Mouse (Mus musculus) Patski (cell line): ENCODE measurements around the gene Hist2h2aa1. TPM values are rescaled to one million over a fixed set of nuclear protein-coding genes. Genes with fewer than 3 reads are reported as not detected.
"Not testable (repeated sequence)": the region's sequence is repeated elsewhere in the genome, so short reads cannot be mapped to it uniquely, and the experiment has no call there.

Experiments used
- ATAC-seq: fragments of 100-300 bp; one replicate; pipeline ENCODE4 v1.8.0; 2021
- CTCF ChIA-PET: fragments of 350-600 bp; sonication (Branson Sonifier 250); formaldehyde crosslinking; loops from one replicate; lab custom pipeline; 2022; ENCODE audit warnings: inconsistent platforms; lab: Charles Lee
- POLR2A ChIA-PET: fragments of 350-600 bp; sonication (Branson Sonifier 250); formaldehyde crosslinking; loops from one replicate; lab custom pipeline; 2022; ENCODE audit warnings: antibody characterized with exemption, inconsistent platforms; lab: Charles Lee
- DNase-seq: peaks from one replicate; pipeline ENCODE4 v3.0.0-alpha.2; 2011; ENCODE audit warnings: low read depth, low spot score
- H3K27me3 ChIP-seq: fragments of 371-371 bp; one replicate; pipeline ENCODE4 v1.5.1; 2021
- CTCF ChIP-seq: fragments of 100-300 bp; IDR thresholded peaks from one replicate; pipeline ENCODE4 v1.5.1; 2021
- in situ Hi-C: fragments of 300-500 bp; cut with MboI; formaldehyde crosslinking; loops from 3 replicates; pipeline ENCODE4 v1.11.1; 2018; ENCODE audit warnings: low pct_unique_long_range_greater_than_20kb, mixed read lengths
- polyA plus RNA-seq: library from polyadenylated mRNA; unstranded; gene quantifications from one replicate; pipeline ENCODE4 v1.2.3, GENCODE M21; 2021

Hist2h2aa1 gene
- polyA plus RNA-seq: 8.0 TPM

DNA sequence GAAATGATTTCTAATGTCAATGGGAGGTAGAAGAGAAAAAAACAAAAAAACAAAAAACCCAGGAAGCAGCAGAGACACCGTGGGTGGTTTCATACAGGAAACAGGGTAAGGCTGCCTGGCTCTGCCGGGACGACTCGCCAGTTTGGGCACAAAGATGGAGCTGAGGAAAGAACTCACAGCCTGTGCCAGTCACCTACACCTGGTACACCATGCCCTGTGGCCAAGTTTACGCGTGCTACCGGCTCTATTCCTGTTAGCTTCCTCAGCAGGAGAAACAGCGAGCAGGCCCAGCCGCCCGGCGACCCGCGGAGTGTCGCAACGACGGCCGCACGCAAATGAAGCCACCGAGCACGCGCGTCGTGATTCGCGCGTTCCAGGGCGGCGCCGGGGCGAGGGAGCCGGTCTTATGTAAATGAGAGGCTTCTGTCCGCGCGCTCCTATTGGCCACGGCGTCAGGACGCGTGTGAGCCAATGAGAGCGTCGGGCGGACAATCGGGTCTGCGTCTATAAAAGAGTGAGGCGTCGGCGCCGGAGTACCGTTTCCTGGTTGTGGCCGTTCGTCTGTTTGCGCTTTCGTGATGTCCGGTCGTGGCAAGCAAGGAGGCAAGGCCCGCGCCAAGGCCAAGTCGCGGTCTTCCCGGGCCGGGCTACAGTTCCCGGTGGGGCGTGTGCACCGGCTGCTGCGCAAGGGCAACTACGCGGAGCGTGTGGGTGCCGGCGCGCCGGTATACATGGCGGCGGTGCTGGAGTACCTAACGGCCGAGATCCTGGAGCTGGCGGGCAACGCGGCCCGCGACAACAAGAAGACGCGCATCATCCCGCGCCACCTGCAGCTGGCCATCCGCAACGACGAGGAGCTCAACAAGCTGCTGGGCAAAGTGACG lies at the start of gene Hist2h2aa1:
Hist2h2aa1 (plus strand) TSS at position 495 of the 884 bp plus-strand sequence.
- in situ Hi-C loops: not testable (repeated sequence)
- POLR2A ChIA-PET: interaction anchor here (0.9 to 5.3 kb wide), 6 partner anchors 16 to 49 kb away, joined by 3 to 56 read pairs (median 6); partner anchors contain the start of genes Bola1, Hist2h2ab, Hist2h2ac and Hist2h2bb

GRCm38 (mm10) chr3:96195616-96196313 lies 49.5 kb upstream of the Hist2h2aa1 start:
- H3K27me3 ChIP-seq: no peaks in the 10 kb centered on the region
- ChIA-PET CTCF (interaction anchor here (0.6 to 4.8 kb wide), 6 partner anchors 12 to 129 kb away, joined by 3 to 60 read pairs (median 4); partner anchors contain the start of genes Bola1, Hist2h2ab, Hist2h2ac and Hist2h2be), POLR2A (interaction anchor here (0.7 to 3.7 kb wide), 8 partner anchors 10 to 48 kb away, joined by 3 to 20 read pairs (median 8); partner anchors contain the start of genes Bola1, Hist2h2ab, Hist2h2ac and Hist2h2be)
- in situ Hi-C loops: no loop called here
- no peak for TF ChIP-seq CTCF
- ATAC-seq (no peak), DNase-seq (no peak)

More for the DNA sequence above, at the start of gene Hist2h2aa1:
- peak; percentile 66 for DNase-seq
- peak; percentile 68 for ATAC-seq
- CTCF ChIA-PET: interaction anchor here (1.2 to 2.4 kb wide), 2 partner anchors 14 to 179 kb away, joined by 3 to 11 read pairs; no protein-coding TSS in a partner anchor
- not testable (repeated sequence) for H3K27me3 ChIP-seq

- no peaks in the 10 kb centered on the region for H3K27me3 ChIP-seq
- ATAC-seq (no peak), DNase-seq (no peak)
- ChIA-PET POLR2A (interaction anchor here (0.6 to 3.7 kb wide), 12 partner anchors 9 to 83 kb away, joined by 3 to 20 read pairs (median 5); partner anchors contain the start of genes Bola1, Hist2h2ab, Hist2h2ac and Hist2h2be), CTCF (interaction anchor here (0.6 to 4.8 kb wide), 7 partner anchors 14 to 130 kb away, joined by 3 to 60 read pairs (median 3); partner anchors contain the start of genes Bola1, Hist2h2ab, Hist2h2ac and Hist2h2be)
- in situ Hi-C loops: no loop called here
- TF ChIP-seq CTCF: no peak
These were observed 48.7 kb upstream of the Hist2h2aa1 start for GRCm38 (mm10) chr3:96196437-96197128.

- H3K27me3 ChIP-seq: no peaks in the 10 kb centered on the region
- TF ChIP-seq CTCF: no peak
- CTCF ChIA-PET: interaction anchor here (0.8 to 4.8 kb wide), 5 partner anchors 13 to 36 kb away, joined by 3 to 60 read pairs (median 3); partner anchors contain the start of genes Bola1, Hist2h2ab, Hist2h2ac and Hist2h2be
- DNase-seq (peak; percentile 61), ATAC-seq (peak; percentile 90)
- POLR2A ChIA-PET: interaction anchor here (0.6 to 3.7 kb wide), 12 partner anchors 10 to 227 kb away, joined by 3 to 20 read pairs (median 5); partner anchors contain the start of genes Bola1, Hist2h2ab, Hist2h2ac and Hist2h2be
- in situ Hi-C loops: no loop called here
These were observed 48.1 kb upstream of the Hist2h2aa1 start for GRCm38 (mm10) chr3:96197129-96197749.

DNA sequence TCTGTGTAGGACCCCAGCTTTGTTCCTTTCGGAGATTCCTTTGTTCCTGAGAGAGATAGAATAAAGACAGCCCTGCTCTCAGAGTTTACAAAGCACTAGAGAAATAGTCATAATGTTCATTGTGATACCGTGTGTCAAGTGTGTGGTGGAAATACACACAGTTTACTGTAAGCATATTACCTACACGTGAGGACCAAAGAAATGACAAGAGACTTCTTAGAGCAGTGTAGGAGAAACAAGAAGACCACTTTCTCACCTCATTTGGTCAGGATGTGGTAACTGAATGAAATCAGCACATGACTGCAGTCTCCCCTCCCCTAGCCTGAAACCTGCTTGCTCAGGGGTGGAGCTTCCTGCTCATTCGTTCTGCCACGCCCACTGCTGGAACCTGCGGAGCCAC lies 47.1 kb upstream of the Hist2h2aa1 start:
- DNase-seq (no peak), ATAC-seq (no peak)
- TF ChIP-seq CTCF: no peak
- no peaks in the 10 kb centered on the region for H3K27me3 ChIP-seq
- POLR2A ChIA-PET: interaction anchor here (0.6 to 3.7 kb wide), 6 partner anchors 11 to 228 kb away, joined by 3 to 20 read pairs (median 11); partner anchors contain the start of genes Bola1, Hist2h2ab, Hist2h2ac and Hist2h2be
- CTCF ChIA-PET: interaction anchor here (0.8 to 4.8 kb wide), 6 partner anchors 12 to 37 kb away, joined by 3 to 60 read pairs (median 7); partner anchors contain the start of genes Bola1, Hist2h2ab, Hist2h2ac and Hist2h2be
- in situ Hi-C loops: no loop called here

DNA sequence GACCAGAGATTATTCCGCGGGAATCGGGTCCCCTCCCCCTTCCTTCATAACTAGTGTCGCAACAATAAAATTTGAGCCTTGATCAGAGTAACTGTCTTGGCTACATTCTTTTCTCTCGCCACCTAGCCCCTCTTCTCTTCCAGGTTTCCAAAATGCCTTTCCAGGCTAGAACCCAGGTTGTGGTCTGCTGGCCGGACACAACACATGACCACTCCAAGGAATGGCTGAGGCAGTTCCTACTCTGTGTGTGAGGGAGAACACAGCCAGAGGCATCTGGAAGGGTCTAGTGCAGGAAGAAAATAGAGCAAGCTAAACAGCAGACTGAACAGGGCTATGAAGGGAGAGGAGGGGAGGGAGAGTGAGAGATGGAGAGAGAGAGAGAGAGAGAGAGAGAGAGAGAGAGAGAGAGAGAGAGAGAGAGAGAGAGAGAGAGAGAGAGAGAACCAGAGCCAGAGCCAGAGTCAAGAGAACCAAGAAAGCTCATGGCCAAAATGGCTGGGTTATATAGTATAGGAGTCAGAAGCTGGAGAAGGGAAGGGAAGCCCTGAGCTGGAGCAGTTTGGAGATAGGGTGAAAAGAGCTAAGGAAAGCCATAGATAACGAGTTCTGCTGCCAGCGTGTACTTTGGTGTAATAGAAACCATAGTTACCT lies 46.6 kb upstream of the Hist2h2aa1 start:
- H3K27me3 ChIP-seq, in situ Hi-C loops, DNase-seq, ATAC-seq: not testable (repeated sequence)
- CTCF ChIA-PET: interaction anchor here (1.6 to 4.8 kb wide), 3 partner anchors 12 to 20 kb away, joined by 5 to 60 read pairs (median 9); partner anchors contain the start of genes Bola1 and Hist2h2ab
- POLR2A ChIA-PET: interaction anchor here (1.0 to 3.7 kb wide), 7 partner anchors 11 to 37 kb away, joined by 3 to 20 read pairs (median 4); partner anchors contain the start of genes Bola1, Hist2h2ab, Hist2h2ac and Hist2h2be

GRCm38 (mm10) chr3:96199731-96200130 lies 45.6 kb upstream of the Hist2h2aa1 start:
- ChIA-PET POLR2A (interaction anchor here (1.0 kb wide), 2 partner anchors 12 to 19 kb away, joined by 3 to 4 read pairs; partner anchors contain the start of genes Bola1 and Hist2h2ab), CTCF (interaction anchor here (0.5 to 4.8 kb wide), 4 partner anchors 11 to 22 kb away, joined by 3 to 60 read pairs (median 7); partner anchors contain the start of genes Bola1 and Hist2h2ab)
- H3K27me3 ChIP-seq: no peaks in the 10 kb centered on the region
- TF ChIP-seq CTCF: no peak
- DNase-seq: no peak
- in situ Hi-C loops: no loop called here
- ATAC-seq: no peak

- TF ChIP-seq CTCF: peak; percentile 56
- DNase-seq: no peak
- CTCF ChIA-PET: interaction anchor here (0.7 to 8.2 kb wide), 6 partner anchors 9 to 71 kb away, joined by 3 to 60 read pairs (median 4); partner anchors contain the start of genes Bola1 and Hist2h2ab
- no peak for ATAC-seq
- POLR2A ChIA-PET: interaction anchor here (3.7 kb wide), 1 partner anchor 12 kb away, joined by 28 read pairs; the partner anchor contains the start of genes Bola1, Hist2h2ab, Hist2h2ac and Hist2h2be
- H3K27me3 ChIP-seq: no peaks in the 10 kb centered on the region
- in situ Hi-C loops: no loop called here
These were observed 37.5 kb upstream of the Hist2h2aa1 start for GRCm38 (mm10) chr3:96207819-96208218.
